ENCODE assay signal across 26 mouse cellular contexts in the genomic region with DNA sequence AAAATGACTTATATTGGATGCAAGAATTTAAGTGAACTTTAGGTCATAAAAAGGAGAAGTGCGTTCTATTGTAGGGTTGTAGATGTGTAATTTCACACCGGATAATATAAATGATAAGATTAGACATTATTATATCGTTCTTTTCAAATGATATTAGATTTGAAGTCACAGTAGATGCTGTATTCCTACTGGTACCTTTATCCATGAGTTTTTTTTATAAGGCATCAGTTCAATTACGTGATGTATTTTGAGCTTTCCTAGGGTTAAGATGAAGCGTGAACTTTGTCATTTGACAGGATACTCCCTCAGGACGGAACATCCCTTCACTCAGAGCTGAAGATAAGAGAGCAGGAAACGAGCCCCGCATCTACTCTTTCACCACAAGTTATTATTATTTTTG. TPM values are rescaled to one million over a fixed set of nuclear protein-coding genes. Genes with fewer than 3 reads are reported as not detected.
DNase-seq lines count a peak whose midpoint lies in the region; ATAC-seq and TF ChIP-seq lines count a peak whose summit lies in the region.
"Had no signal": no experiment of that assay in that cellular context is flagged by ENCODE, and none has a peak within 500 bp of the region (broad histone marks: within the 10 kb centered on the region; RNA-seq: fewer than 3 reads in every experiment).

TSS of gene Clec1b (plus strand) at position 301 of the 400 bp plus-strand sequence.

- 0 out of 2 replicates have a peak within 1 kb of the TSS, but pooled peaks have one; percentile 8 for H3K4me2 ChIP-seq in heart, postnatal 0 days (ENCODE audit: low read depth, low read length)
- H3K4me2 ChIP-seq in embryonic facial prominence, embryonic 11.5 days (ENCODE audit: low read depth, low read length), result no peak within 1 kb of the TSS
- no peak within 1 kb of the TSS; the same call in 1 of the 2 replicates for H3K4me2 ChIP-seq in liver, postnatal 0 days (ENCODE audit: low read depth, low read length)
- no peak within 1 kb of the TSS for H3K4me2 ChIP-seq in intestine, postnatal 0 days (replicated peaks; ENCODE audit: low read depth)
- H3K4me2 ChIP-seq: forebrain, embryonic 13.5 days; hindbrain, embryonic 14.5 days; intestine, embryonic 15.5 days; neural tube, embryonic 15.5 days; stomach, embryonic 15.5 days had no signal

- 57% methylated on average over 8 of the region's 8 CpGs for WGBS in heart, postnatal 0 days
- 84% methylated on average over 8 of the region's 8 CpGs for whole genome bisulfite sequencing in embryonic facial prominence, embryonic 11.5 days
- 57% methylated on average over 8 of the region's 8 CpGs for WGBS in liver, postnatal 0 days (ENCODE audit: insufficient replicate concordance)
- 78% methylated on average over 8 of the region's 8 CpGs for WGBS in intestine, postnatal 0 days

- H3K27ac ChIP-seq in heart, postnatal 0 days (ENCODE audit: low read depth), result no peak within 1 kb of the TSS
- H3K27ac ChIP-seq in embryonic facial prominence, embryonic 11.5 days (replicated peaks; ENCODE audit: low read depth, low read length), result no peak within 1 kb of the TSS
- H3K27ac ChIP-seq in liver, postnatal 0 days (ENCODE audit: low read depth), result peak within 1 kb of the TSS; percentile 39; the same call in 1 of the 2 replicates
- H3K27ac ChIP-seq in intestine, postnatal 0 days (ENCODE audit: low read depth, low read length), result no peak within 1 kb of the TSS
- H3K27ac ChIP-seq: forebrain, embryonic 13.5 days; heart, adult 2 months; hindbrain, embryonic 14.5 days; intestine, embryonic 15.5 days; neural tube, embryonic 15.5 days; stomach, embryonic 15.5 days had no signal

- no peak within 1 kb of the TSS for H3K9ac ChIP-seq in heart, postnatal 0 days (replicated peaks; ENCODE audit: low read depth, low read length)
- no peak within 1 kb of the TSS for H3K9ac ChIP-seq in embryonic facial prominence, embryonic 11.5 days (replicated peaks; ENCODE audit: low read length)
- H3K9ac ChIP-seq in liver, postnatal 0 days (replicated peaks), result no peak within 1 kb of the TSS
- no peak within 1 kb of the TSS for H3K9ac ChIP-seq in intestine, postnatal 0 days (ENCODE audit: low read depth, low read length)
- H3K9ac ChIP-seq: forebrain, embryonic 13.5 days; hindbrain, embryonic 14.5 days; intestine, embryonic 15.5 days; neural tube, embryonic 15.5 days; stomach, embryonic 15.5 days had no signal

- no peaks in the 10 kb centered on the region for H3K36me3 ChIP-seq in heart, postnatal 0 days (replicated peaks; ENCODE audit: control insufficient read depth, insufficient read depth, low read length)
- peaks cover 28% of the 10 kb centered on the region for H3K36me3 ChIP-seq in megakaryocyte, embryonic 14.5 days (replicated peaks; ENCODE audit: low read length)
- H3K36me3 ChIP-seq in embryonic facial prominence, embryonic 11.5 days (replicated peaks; ENCODE audit: control insufficient read depth, insufficient read depth, low read depth, low read length), result no peaks in the 10 kb centered on the region
- H3K36me3 ChIP-seq in liver, postnatal 0 days (replicated peaks; ENCODE audit: insufficient read depth, low read length), result no peaks in the 10 kb centered on the region
- no peaks in the 10 kb centered on the region for H3K36me3 ChIP-seq in intestine, postnatal 0 days (ENCODE audit: control insufficient read depth, insufficient read depth)
- H3K36me3 ChIP-seq: intestine, embryonic 15.5 days; neural tube, embryonic 15.5 days; stomach, embryonic 15.5 days had no signal

- no peak for TF ChIP-seq EP300 in heart, postnatal 0 days (IDR thresholded peaks at IDR 0.05; ENCODE audit: low read depth)
- TF ChIP-seq EP300 in liver, postnatal 0 days (IDR thresholded peaks at IDR 0.05; ENCODE audit: low read depth), result peak; percentile 31; the same call in 1 of the 2 replicates

- no peak for ATAC-seq in heart, postnatal 0 days (ENCODE audit: insufficient read depth, low read depth)
- no peak for ATAC-seq in megakaryocyte, adult 5-6 weeks (ENCODE audit: poor library complexity, severe bottlenecking)
- no peak for ATAC-seq in embryonic facial prominence, embryonic 11.5 days (replicated peaks; ENCODE audit: insufficient number of reproducible peaks, low FRiP score, low TSS enrichment, low read depth)
- ATAC-seq in liver, postnatal 0 days, result no peak
- no peak for ATAC-seq in intestine, postnatal 0 days
- ATAC-seq: forebrain, embryonic 13.5 days; intestine, embryonic 15.5 days had no signal

- no peak for TF ChIP-seq CTCF in heart, postnatal 0 days (IDR thresholded peaks at IDR 0.05; ENCODE audit: low read depth)
- no peak for TF ChIP-seq CTCF in liver, postnatal 0 days (IDR thresholded peaks at IDR 0.05; ENCODE audit: low read depth)
- no peak for TF ChIP-seq CTCF in intestine, postnatal 0 days (IDR thresholded peaks at IDR 0.05; ENCODE audit: low read depth)

- no peak within 1 kb of the TSS for H3K4me3 ChIP-seq in heart, postnatal 0 days (ENCODE audit: low read depth, low read length)
- peak within 1 kb of the TSS; percentile 90 for H3K4me3 ChIP-seq in megakaryocyte, embryonic 14.5 days (replicated peaks)
- H3K4me3 ChIP-seq in embryonic facial prominence, embryonic 11.5 days (ENCODE audit: low read depth, low read length), result no peak within 1 kb of the TSS
- 0 out of 2 replicates have a peak within 1 kb of the TSS, but pooled peaks have one; percentile 4 for H3K4me3 ChIP-seq in liver, postnatal 0 days (ENCODE audit: low read depth, low read length)
- H3K4me3 ChIP-seq in intestine, postnatal 0 days (ENCODE audit: low read depth, low read length), result no peak within 1 kb of the TSS
- H3K4me3 ChIP-seq: forebrain, embryonic 13.5 days; heart, adult 2 months; intestine, embryonic 15.5 days; neural tube, embryonic 15.5 days; stomach, embryonic 15.5 days had no signal

- no peaks in the 10 kb centered on the region for H3K4me1 ChIP-seq in heart, postnatal 0 days (ENCODE audit: control insufficient read depth, insufficient read depth)
- H3K4me1 ChIP-seq in megakaryocyte, embryonic 14.5 days, result peaks cover 58% of the 10 kb centered on the region
- H3K4me1 ChIP-seq in embryonic facial prominence, embryonic 11.5 days (ENCODE audit: control insufficient read depth, insufficient read depth, low read length), result no peaks in the 10 kb centered on the region
- 0 out of 2 replicates have a peak, but pooled peaks cover 3% of the 10 kb centered on the region for H3K4me1 ChIP-seq in liver, postnatal 0 days (ENCODE audit: insufficient read depth)
- H3K4me1 ChIP-seq in intestine, postnatal 0 days (replicated peaks; ENCODE audit: control insufficient read depth, insufficient read depth, low read length), result no peaks in the 10 kb centered on the region
- H3K4me1 ChIP-seq: forebrain, embryonic 13.5 days; intestine, embryonic 15.5 days; neural tube, embryonic 15.5 days; stomach, embryonic 15.5 days had no signal

- no peaks in the 10 kb centered on the region for H3K27me3 ChIP-seq in heart, postnatal 0 days (ENCODE audit: control insufficient read depth, insufficient read depth, low read length)
- no peaks in the 10 kb centered on the region for H3K27me3 ChIP-seq in megakaryocyte, embryonic 14.5 days (replicated peaks)
- H3K27me3 ChIP-seq in embryonic facial prominence, embryonic 11.5 days (ENCODE audit: control insufficient read depth, insufficient read depth, low read length), result no peaks in the 10 kb centered on the region
- H3K27me3 ChIP-seq in liver, postnatal 0 days (ENCODE audit: insufficient read depth, low read length), result no peaks in the 10 kb centered on the region
- no peaks in the 10 kb centered on the region for H3K27me3 ChIP-seq in intestine, postnatal 0 days (replicated peaks; ENCODE audit: control insufficient read depth, insufficient read depth, low read length)
- H3K27me3 ChIP-seq: CH12.LX; forebrain, embryonic 13.5 days; intestine, embryonic 15.5 days; neural tube, embryonic 15.5 days; stomach, embryonic 15.5 days had no signal

- DNase-seq in heart, postnatal 0 days (ENCODE audit: low spot score), result no peak
- no peak for DNase-seq in heart, adult 9 months (ENCODE audit: low spot score in 2 of 2)
- DNase-seq in embryonic facial prominence, embryonic 11.5 days (ENCODE audit: low spot score), result no peak
- DNase-seq in liver, postnatal 0 days, result no peak
- DNase-seq in frontal cortex, postnatal 25 days (ENCODE audit: low spot score in 2 of 2), result no peak
- DNase-seq: adrenal gland, postnatal 36 days; cerebellum, adult 2 months; cerebellum, postnatal 36 days; gastrocnemius, postnatal 25 days; heart, adult 2 months; kidney, postnatal 10 days; lung, adult 18-20 months; lung, postnatal 14 days; right cerebral cortex, postnatal 14 days; spleen, adult 18-20 months; thymus, adult 18-20 months had no signal

- no peaks in the 10 kb centered on the region for H3K9me3 ChIP-seq in heart, postnatal 0 days (replicated peaks; ENCODE audit: control insufficient read depth, low read length)
- H3K9me3 ChIP-seq in megakaryocyte, embryonic 14.5 days, result no peaks in the 10 kb centered on the region
- H3K9me3 ChIP-seq in embryonic facial prominence, embryonic 11.5 days (replicated peaks; ENCODE audit: control insufficient read depth, low read length), result no peaks in the 10 kb centered on the region
- H3K9me3 ChIP-seq in liver, postnatal 0 days (ENCODE audit: low read length), result no peaks in the 10 kb centered on the region
- no peaks in the 10 kb centered on the region for H3K9me3 ChIP-seq in intestine, postnatal 0 days (ENCODE audit: control insufficient read depth)
- H3K9me3 ChIP-seq: forebrain, embryonic 13.5 days; intestine, embryonic 15.5 days; neural tube, embryonic 15.5 days; stomach, embryonic 15.5 days had no signal

RNA-seq across cellular contexts. Expression of gene Clec1b, which starts in this region (rescaled TPM):
- total RNA-seq in heart, postnatal 0 days (2014; rRNA removed; ENCODE audit: low replicate concordance), result 0.15 TPM in 1 of 2 replicates, not detected in the other
- 2.5 and 2.7 TPM in 2 replicates for polyA plus RNA-seq in heart, postnatal 0 days (2015; fragmentation: Nextera tagmentation; extraction: Ambion mirVana)
- 10.7 and 19.5 TPM in 2 replicates for polyA plus RNA-seq in megakaryocyte, embryonic 14.5 days (2012; ENCODE audit: insufficient read depth, low replicate concordance)
- 3.6 and 5.5 TPM in 2 replicates for total RNA-seq in megakaryocyte, adult 5-6 weeks (2015)
- total RNA-seq in megakaryocyte, adult 5-6 weeks (2017), result 3.8 and 4.5 TPM in 2 replicates
- polyA plus RNA-seq in embryonic facial prominence, embryonic 11.5 days (2014; fragmentation: Nextera tagmentation; extraction: Ambion mirVana), result 10.7 and 13.5 TPM in 2 replicates
- 53.8 and 56.0 TPM in 2 replicates for polyA plus RNA-seq in liver, postnatal 0 days (2015; fragmentation: Nextera tagmentation; extraction: Ambion mirVana)
- 0.27 and 0.29 TPM in 2 replicates for polyA plus RNA-seq in intestine, postnatal 0 days (2015; fragmentation: Nextera tagmentation; extraction: Ambion mirVana)
- total RNA-seq: CH12.LX; gastrocnemius, postnatal 25 days; MEL had no signal

Comparison
In these comparisons a context has a peak if more than half of its experiments do, and no peak if none do; other contexts are left out.
1. H3K4me3 ChIP-seq: peak in megakaryocyte, embryonic 14.5 days (single experiment) and liver, postnatal 0 days (single experiment); none in heart, postnatal 0 days (single experiment), embryonic facial prominence, embryonic 11.5 days (single experiment) and intestine, postnatal 0 days (single experiment).